Mouse (Mus musculus): ENCODE measurements around the gene Vmn1r229.

Gene Vmn1r229

DNA sequence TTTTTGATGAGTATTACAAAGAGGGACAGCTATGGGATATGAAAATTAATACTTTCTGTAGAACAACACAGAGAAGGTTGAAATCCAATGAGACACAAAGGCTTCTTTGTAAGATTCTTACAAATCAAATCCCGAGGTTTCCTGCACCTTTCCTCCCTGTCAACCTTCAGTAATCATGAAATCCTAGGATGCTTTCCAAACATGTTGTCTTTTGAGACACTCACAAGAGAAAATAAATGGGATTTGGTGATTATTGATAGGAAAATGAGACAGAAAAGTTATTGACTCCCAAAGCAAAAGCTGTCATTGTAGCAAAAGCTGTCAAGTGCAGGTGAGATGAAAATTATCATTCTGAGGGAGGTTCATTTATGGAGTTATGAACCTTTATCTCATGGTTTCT is at the start of gene Vmn1r229:
Gene Vmn1r229 (plus strand): TSS at position 301 of the 400 bp plus-strand sequence.
- no peak for DNase-seq (ENCODE audit: low spot score)

DNA sequence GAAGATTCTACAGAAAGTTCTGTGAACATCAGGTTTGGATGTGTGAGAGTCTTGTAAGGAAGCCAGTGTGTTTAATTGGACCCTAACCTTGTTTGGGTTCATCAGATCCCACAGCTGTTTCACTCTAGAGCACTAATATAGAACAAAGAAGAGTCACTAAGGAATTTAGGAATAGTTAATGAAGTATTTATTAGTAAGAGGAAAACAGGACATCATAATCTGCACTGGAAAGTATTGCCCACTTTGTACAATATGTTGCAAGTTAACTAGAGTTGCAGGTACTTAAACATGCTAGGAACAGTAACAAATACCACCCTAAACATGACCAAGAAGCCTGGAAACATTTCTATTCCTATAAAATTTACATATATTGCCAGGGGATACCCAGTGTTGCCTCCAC is 25.3 kb upstream of the Vmn1r229 start, which contains the start of gene Vmn1r228:
Gene Vmn1r228 (minus strand): TSS at position 101 of the 400 bp plus-strand sequence.
- DNase-seq (ENCODE audit: low spot score) = no peak

DNA sequence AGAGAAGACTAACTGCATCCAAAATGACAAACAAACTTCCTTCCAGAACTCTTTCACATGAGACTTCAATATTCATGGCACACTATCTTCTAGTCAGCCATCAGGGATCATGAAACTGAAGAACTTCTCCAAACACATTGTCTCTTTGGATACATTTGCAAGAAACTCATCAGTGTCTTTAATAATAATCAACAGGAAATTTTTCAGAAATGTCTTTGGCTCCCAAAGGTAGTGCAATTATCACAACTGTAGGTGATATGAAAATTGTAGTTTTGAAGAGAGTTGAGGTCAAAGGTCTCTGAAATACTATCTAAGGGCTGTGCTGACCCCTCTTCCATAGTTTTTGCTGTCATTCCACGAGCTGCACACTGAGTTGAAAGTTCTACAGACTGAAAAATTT is 28.8 kb downstream of the Vmn1r229 start, which contains the start of gene Vmn1r230:
Gene Vmn1r230 (plus strand): TSS at position 301 of the 400 bp plus-strand sequence.
- no peak for DNase-seq (ENCODE audit: low spot score)

Measured in urinary bladder, postnatal 14 days (tissue).